Mouse (Mus musculus) liver, adult 2 months (tissue): ENCODE measurements around the gene Olfr1105. TPM values are rescaled to one million over a fixed set of nuclear protein-coding genes. Genes with fewer than 3 reads are reported as not detected.

ENCODE experiments used
- DNase-seq: peaks from one replicate; pipeline ENCODE4 v3.0.0-alpha.2; 2011; ENCODE audit warnings: low read depth, low spot score; ENCODE audit errors: extremely low read depth
- H3K27ac ChIP-seq: fragments of 200-500 bp; replicated peaks from 2 replicates; pipeline ENCODE4 v1.5.1; 2012; ENCODE audit warnings: low read depth, mild to moderate bottlenecking, control low read depth, inconsistent platforms, low read length; ENCODE audit not compliant: insufficient read depth
- H3K27me3 ChIP-seq: fragments of 200-500 bp; 2 replicates; pipeline ENCODE4 v1.6.1; 2012; ENCODE audit warnings: mild to moderate bottlenecking, moderate library complexity, low read length, inconsistent platforms; ENCODE audit not compliant: control insufficient read depth, insufficient read depth
- H3K36me3 ChIP-seq: fragments of 200-500 bp; 2 replicates; pipeline ENCODE4 v1.6.1; 2012; ENCODE audit warnings: low read length, inconsistent platforms; ENCODE audit not compliant: control insufficient read depth, insufficient read depth
- H3K4me1 ChIP-seq: fragments of 200-500 bp; 2 replicates; pipeline ENCODE4 v1.6.1; 2011; ENCODE audit warnings: low read length; ENCODE audit not compliant: control insufficient read depth, insufficient read depth
- H3K4me3 ChIP-seq: fragments of 200-500 bp; 2 replicates; pipeline ENCODE4 v1.5.1; 2011; ENCODE audit warnings: low read depth, mild to moderate bottlenecking, control low read depth, low read length, moderate library complexity; ENCODE audit not compliant: insufficient read depth
- H3K79me2 ChIP-seq: fragments of 200-500 bp; 2 replicates; pipeline ENCODE4 v1.6.1; 2012; ENCODE audit warnings: inconsistent platforms, mild to moderate bottlenecking, low read length, moderate library complexity; ENCODE audit not compliant: control insufficient read depth, insufficient read depth
- H3K9ac ChIP-seq: fragments of 200-500 bp; 2 replicates; pipeline ENCODE4 v1.6.1; 2012; ENCODE audit warnings: low read depth, mild to moderate bottlenecking, control low read depth, inconsistent platforms, low read length
- CTCF ChIP-seq: fragments of 200-500 bp; IDR thresholded peaks from 2 replicates; pipeline ENCODE4 v1.5.1; 2011; ENCODE audit warnings: low read depth, low read length, control low read depth
- POLR2A ChIP-seq: fragments of 200-500 bp; IDR thresholded peaks from 2 replicates; pipeline ENCODE4 v1.6.1; 2011; ENCODE audit warnings: low read length, control low read depth; ENCODE audit not compliant: insufficient read depth; ENCODE audit errors: extremely low read depth
- WGBS: fragments of 180-500 bp; shearing (Covaris S2); methylation state at CpG from one replicate; pipeline ENCODE4 v1.1.7; 2018; 5-methylcytosine and 5-hydroxymethylcytosine counted together
- polyA plus RNA-seq: library from polyadenylated mRNA; depleted of rRNA; stranded (reverse); fragments of >200 nt; gene quantifications from 2 replicates; pipeline ENCODE4 v1.2.3, GENCODE M21; 2012; rRNA removed
- total RNA-seq: library from RNA; depleted of rRNA; stranded (reverse); fragments of >200 nt; gene quantifications from 2 replicates; pipeline ENCODE4 v1.2.3, GENCODE M21; 2014; rRNA removed

The Olfr1105 gene
- total RNA-seq (not detected in 2 replicates), polyA plus RNA-seq (not detected in 2 replicates)

DNA sequence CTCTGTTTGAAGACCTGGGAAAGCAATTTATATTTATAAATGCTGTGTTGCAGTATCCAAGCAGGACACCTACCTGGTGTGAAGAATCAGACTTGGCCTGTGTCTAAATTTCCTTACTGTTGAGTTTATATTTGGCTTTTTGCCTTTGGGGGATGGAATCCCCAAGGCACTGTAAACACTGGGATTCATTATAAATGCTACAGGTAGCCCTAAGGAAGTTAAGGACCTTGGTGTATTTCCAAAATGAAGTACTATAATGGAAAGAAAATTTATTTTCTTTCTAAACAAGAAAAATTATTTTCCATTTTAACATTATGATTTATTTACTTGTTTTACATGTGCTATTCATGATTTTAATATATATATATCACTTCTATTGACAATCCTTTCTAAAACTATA lies at the start of gene Olfr1105:
Gene Olfr1105, minus strand, starts transcription at position 101 of the 400 bp plus-strand sequence.
- H3K4me1 ChIP-seq, result no peaks in the 10 kb centered on the region
- H3K79me2 ChIP-seq, result no peaks in the 10 kb centered on the region
- no peak within 1 kb of the TSS for H3K4me3 ChIP-seq
- TF ChIP-seq POLR2A (no peak), CTCF (no peak)
- no peak for DNase-seq
- H3K27ac ChIP-seq, result no peak within 1 kb of the TSS
- H3K9ac ChIP-seq, result no peak within 1 kb of the TSS
- no peaks in the 10 kb centered on the region for H3K27me3 ChIP-seq
- no peaks in the 10 kb centered on the region for H3K36me3 ChIP-seq

DNA sequence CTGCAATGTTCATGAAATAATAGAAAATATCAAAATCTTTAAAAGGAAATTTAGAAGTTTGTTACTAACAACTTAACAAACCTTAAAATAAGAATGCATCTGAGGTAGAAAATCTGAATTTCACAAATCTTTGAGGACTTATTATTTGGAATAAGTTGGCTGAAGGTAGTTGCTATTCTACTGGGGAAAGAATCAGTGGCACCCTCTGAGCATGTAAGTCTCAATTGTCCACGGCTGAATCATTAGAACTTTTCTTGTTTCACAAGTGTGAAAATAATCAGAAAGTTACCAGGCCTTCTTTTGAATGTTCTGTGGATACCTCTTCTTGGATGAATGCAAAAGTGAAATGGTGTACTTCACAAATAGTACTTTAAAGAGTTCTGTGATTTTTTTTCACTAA lies 39.4 kb upstream of the Olfr1105 start, which contains the start of gene Olfr1107:
Gene Olfr1107, minus strand, starts transcription at position 101 of the 400 bp plus-strand sequence.
- no peaks in the 10 kb centered on the region for H3K4me1 ChIP-seq
- 70% methylated on average over 1 of the region's 1 CpGs for WGBS
- no peak within 1 kb of the TSS for H3K4me3 ChIP-seq
- no peaks in the 10 kb centered on the region for H3K79me2 ChIP-seq
- no peaks in the 10 kb centered on the region for H3K27me3 ChIP-seq
- no peak within 1 kb of the TSS for H3K9ac ChIP-seq
- no peak for DNase-seq
- no peak within 1 kb of the TSS for H3K27ac ChIP-seq
- H3K36me3 ChIP-seq, result no peaks in the 10 kb centered on the region
- TF ChIP-seq POLR2A (no peak), CTCF (no peak)

- no peak for DNase-seq
- Histone ChIP-seq H3K27me3 (no peaks in the 10 kb centered on the region), H3K4me1 (no peaks in the 10 kb centered on the region), H3K4me3 (no peak within 1 kb of the TSS), H3K9ac (no peak within 1 kb of the TSS), H3K79me2 (no peaks in the 10 kb centered on the region), H3K36me3 (no peaks in the 10 kb centered on the region), H3K27ac (no peak within 1 kb of the TSS)
- TF ChIP-seq CTCF, result no peak
- TF ChIP-seq POLR2A, result no peak
- 66% methylated on average over 1 of the region's 1 CpGs for WGBS
These were observed 15.8 kb upstream of the Olfr1105 start, which contains the start of gene Olfr1106 for GRCm38 (mm10) chr2:87052173-87052572. Olfr1106 (minus strand) TSS chr2:87052273.

- no peak within 1 kb of the TSS for H3K4me3 ChIP-seq
- TF ChIP-seq CTCF (no peak), POLR2A (no peak)
- DNase-seq, result no peak
- H3K36me3 ChIP-seq, result no peaks in the 10 kb centered on the region
- H3K9ac ChIP-seq, result no peak within 1 kb of the TSS
- H3K27ac ChIP-seq, result no peak within 1 kb of the TSS
- 53% methylated on average over 1 of the region's 1 CpGs for WGBS
- H3K79me2 ChIP-seq, result no peaks in the 10 kb centered on the region
- H3K27me3 ChIP-seq, result no peaks in the 10 kb centered on the region
- no peaks in the 10 kb centered on the region for H3K4me1 ChIP-seq
These were observed 9.4 kb downstream of the Olfr1105 start, which contains the start of gene Olfr1104 for GRCm38 (mm10) chr2:87026980-87027379. Olfr1104 (minus strand) TSS chr2:87027080.

GRCm38 (mm10) chr2:86998098-86998497 lies 38.2 kb downstream of the Olfr1105 start, which contains the start of gene Olfr1102:
Olfr1102 (plus strand) TSS chr2:86998398.
- Histone ChIP-seq H3K27me3 (no peaks in the 10 kb centered on the region), H3K4me1 (no peaks in the 10 kb centered on the region), H3K9ac (no peak within 1 kb of the TSS), H3K79me2 (no peaks in the 10 kb centered on the region), H3K27ac (no peak within 1 kb of the TSS), H3K4me3 (no peak within 1 kb of the TSS), H3K36me3 (no peaks in the 10 kb centered on the region)
- TF ChIP-seq CTCF (no peak), POLR2A (no peak)
- no peak for DNase-seq

DNA sequence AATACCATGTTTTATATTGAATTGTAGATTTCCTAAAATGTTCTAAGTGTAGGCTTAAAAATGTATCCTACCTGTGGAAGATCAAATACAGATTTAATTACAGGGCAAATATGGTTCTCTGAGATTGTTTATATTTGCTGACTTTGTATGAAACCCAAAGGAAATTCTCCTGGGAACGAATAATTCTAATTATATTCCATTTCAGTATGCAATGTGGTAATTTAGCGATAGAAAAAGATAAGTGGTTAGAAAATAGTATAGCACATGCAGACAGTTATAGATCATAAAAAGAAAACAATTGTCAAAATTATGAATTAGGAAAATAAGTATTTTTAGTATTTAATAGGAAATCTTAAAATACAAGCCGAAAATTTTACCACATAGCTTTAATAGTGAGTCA lies 45.2 kb downstream of the Olfr1105 start, which contains the start of gene Olfr1101:
Gene Olfr1101, minus strand, starts transcription at position 101 of the 400 bp plus-strand sequence.
- no peak within 1 kb of the TSS for H3K4me3 ChIP-seq
- no peaks in the 10 kb centered on the region for H3K79me2 ChIP-seq
- H3K27ac ChIP-seq, result no peak within 1 kb of the TSS
- no peaks in the 10 kb centered on the region for H3K27me3 ChIP-seq
- H3K36me3 ChIP-seq, result no peaks in the 10 kb centered on the region
- WGBS, result 56% methylated on average over 3 of the region's 3 CpGs
- no peak for DNase-seq
- H3K4me1 ChIP-seq, result no peaks in the 10 kb centered on the region
- H3K9ac ChIP-seq, result no peak within 1 kb of the TSS
- TF ChIP-seq CTCF, result no peak
- no peak for TF ChIP-seq POLR2A

Other genes starting within 250 kb of the Olfr1105 start
- not detected in 2 replicates for gene Olfr141, start 226.5 kb downstream of the Olfr1105 start, total RNA-seq
- not detected in 2 replicates for gene Olfr141, start 226.5 kb downstream of the Olfr1105 start, polyA plus RNA-seq
- gene Olfr1094, start 211.9 kb downstream of the Olfr1105 start, total RNA-seq, result not detected in 2 replicates
- gene Olfr1094, start 211.9 kb downstream of the Olfr1105 start, polyA plus RNA-seq, result not detected in 2 replicates
- gene Olfr1095, start 184.8 kb downstream of the Olfr1105 start, total RNA-seq, result not detected in 2 replicates
- gene Olfr1095, start 184.8 kb downstream of the Olfr1105 start, polyA plus RNA-seq, result not detected in 2 replicates
- not detected in 2 replicates for gene Gm13723, start 161.7 kb downstream of the Olfr1105 start, total RNA-seq
- gene Gm13723, start 161.7 kb downstream of the Olfr1105 start, polyA plus RNA-seq, result not detected in 2 replicates
- not detected in 2 replicates for gene Olfr1097, start 144.3 kb downstream of the Olfr1105 start, total RNA-seq
- not detected in 2 replicates for gene Olfr1097, start 144.3 kb downstream of the Olfr1105 start, polyA plus RNA-seq
- gene Olfr1098, start 112.0 kb downstream of the Olfr1105 start, total RNA-seq, result not detected in 2 replicates
- gene Olfr1098, start 112.0 kb downstream of the Olfr1105 start, polyA plus RNA-seq, result not detected in 2 replicates
- gene Olfr1099, start 75.8 kb downstream of the Olfr1105 start, total RNA-seq, result not detected in 2 replicates
- gene Olfr1099, start 75.8 kb downstream of the Olfr1105 start, polyA plus RNA-seq, result not detected in 2 replicates
- not detected in 2 replicates for gene Olfr1100, start 56.6 kb downstream of the Olfr1105 start, total RNA-seq
- not detected in 2 replicates for gene Olfr1100, start 56.6 kb downstream of the Olfr1105 start, polyA plus RNA-seq
- gene Olfr1101, start 45.3 kb downstream of the Olfr1105 start, total RNA-seq, result not detected in 2 replicates
- gene Olfr1101, start 45.3 kb downstream of the Olfr1105 start, polyA plus RNA-seq, result not detected in 2 replicates
- gene Olfr1102, start 38.1 kb downstream of the Olfr1105 start, total RNA-seq, result not detected in 2 replicates
- gene Olfr1102, start 38.1 kb downstream of the Olfr1105 start, polyA plus RNA-seq, result not detected in 2 replicates
- not detected in 2 replicates for gene Olfr1104, start 9.5 kb downstream of the Olfr1105 start, total RNA-seq
- not detected in 2 replicates for gene Olfr1104, start 9.5 kb downstream of the Olfr1105 start, polyA plus RNA-seq
- not detected in 2 replicates for gene Olfr1106, start 15.7 kb upstream of the Olfr1105 start, total RNA-seq
- gene Olfr1106, start 15.7 kb upstream of the Olfr1105 start, polyA plus RNA-seq, result not detected in 2 replicates
- gene Olfr1107, start 39.3 kb upstream of the Olfr1105 start, total RNA-seq, result not detected in 2 replicates
- gene Olfr1107, start 39.3 kb upstream of the Olfr1105 start, polyA plus RNA-seq, result not detected in 2 replicates
- gene Olfr1109, start 59.5 kb upstream of the Olfr1105 start, total RNA-seq, result not detected in 2 replicates
- gene Olfr1109, start 59.5 kb upstream of the Olfr1105 start, polyA plus RNA-seq, result not detected in 2 replicates
- not detected in 2 replicates for gene Olfr259, start 78.0 kb upstream of the Olfr1105 start, total RNA-seq
- not detected in 2 replicates for gene Olfr259, start 78.0 kb upstream of the Olfr1105 start, polyA plus RNA-seq
- not detected in 2 replicates for gene Olfr1110, start 103.8 kb upstream of the Olfr1105 start, total RNA-seq
- gene Olfr1110, start 103.8 kb upstream of the Olfr1105 start, polyA plus RNA-seq, result not detected in 2 replicates
- gene Olfr1111, start 116.1 kb upstream of the Olfr1105 start, total RNA-seq, result not detected in 2 replicates
- gene Olfr1111, start 116.1 kb upstream of the Olfr1105 start, polyA plus RNA-seq, result not detected in 2 replicates
- gene Olfr1112, start 151.3 kb upstream of the Olfr1105 start, total RNA-seq, result not detected in 2 replicates
- gene Olfr1112, start 151.3 kb upstream of the Olfr1105 start, polyA plus RNA-seq, result not detected in 2 replicates
- gene Olfr1113, start 172.4 kb upstream of the Olfr1105 start, total RNA-seq, result not detected in 2 replicates
- not detected in 2 replicates for gene Olfr1113, start 172.4 kb upstream of the Olfr1105 start, polyA plus RNA-seq
- not detected in 2 replicates for gene Olfr1115, start 211.5 kb upstream of the Olfr1105 start, total RNA-seq
- gene Olfr1115, start 211.5 kb upstream of the Olfr1105 start, polyA plus RNA-seq, result not detected in 2 replicates
- gene Olfr1116, start 231.0 kb upstream of the Olfr1105 start, total RNA-seq, result not detected in 2 replicates
- gene Olfr1116, start 231.0 kb upstream of the Olfr1105 start, polyA plus RNA-seq, result not detected in 2 replicates